Mouse (Mus musculus): ENCODE results near the gene Zpr1.
"Not testable (repeated sequence)": the region's sequence is repeated elsewhere in the genome, so short reads cannot be mapped to it uniquely, and the experiment has no call there.

Zpr1 gene

GRCm38 (mm10) chr9:46261131-46261530 lies 11.7 kb upstream of the Zpr1 start:
- DNase-seq (ENCODE audit: low spot score in 2 of 2) = no peak

- DNase-seq (ENCODE audit: low spot score in 2 of 2) = no peak
Measured at GRCm38 (mm10) chr9:46268343-46268873, 4.5 kb upstream of the Zpr1 start, which contains the start of gene Apoa5. Gene Apoa5, plus strand, starts transcription at chr9:46268633.

GRCm38 (mm10) chr9:46269125-46269524 lies 3.7 kb upstream of the Zpr1 start:
- DNase-seq (ENCODE audit: low spot score in 2 of 2) = no peak

GRCm38 (mm10) chr9:46270782-46271181 lies 2.1 kb upstream of the Zpr1 start:
- DNase-seq (ENCODE audit: low spot score in 2 of 2) = no peak

- DNase-seq (ENCODE audit: low spot score in 2 of 2) = no peak
Measured at GRCm38 (mm10) chr9:46272070-46272469, 794 bp upstream of the Zpr1 start.

- DNase-seq (ENCODE audit: low spot score in 2 of 2) = no peak
Measured at GRCm38 (mm10) chr9:46274494-46274893, 1.6 kb downstream of the Zpr1 start.

- peak; percentile 96 to 99 for DNase-seq (ENCODE audit: low spot score in 2 of 2)
Measured at GRCm38 (mm10) chr9:46282631-46283436, 10.0 kb downstream of the Zpr1 start, which contains the start of gene Bud13. Gene Bud13, plus strand, starts transcription at chr9:46283008.

GRCm38 (mm10) chr9:46298381-46298780 lies 25.5 kb downstream of the Zpr1 start:
- DNase-seq (ENCODE audit: low spot score in 2 of 2) = no peak

- DNase-seq (ENCODE audit: low spot score in 2 of 2) = peak in 1 of 2 experiments; percentile 69
Measured at GRCm38 (mm10) chr9:46302142-46302541, 29.3 kb downstream of the Zpr1 start.

- no peak for DNase-seq (ENCODE audit: low spot score in 2 of 2)
Measured at GRCm38 (mm10) chr9:46309121-46309520, 36.3 kb downstream of the Zpr1 start.

- DNase-seq (ENCODE audit: low spot score in 2 of 2) = peak in 1 of 2 experiments; percentile 76
Measured at GRCm38 (mm10) chr9:46314507-46314906, 41.6 kb downstream of the Zpr1 start.

- no peak for DNase-seq (ENCODE audit: low spot score in 2 of 2)
Measured at GRCm38 (mm10) chr9:46314921-46315320, 42.1 kb downstream of the Zpr1 start.

- DNase-seq (ENCODE audit: low spot score in 2 of 2) = no peak
Measured at GRCm38 (mm10) chr9:46315807-46316365, 43.0 kb downstream of the Zpr1 start.

- no peak for DNase-seq (ENCODE audit: low spot score in 2 of 2)
Measured at GRCm38 (mm10) chr9:46316388-46316787, 43.5 kb downstream of the Zpr1 start.

GRCm38 (mm10) chr9:46316909-46317308 lies 44.0 kb downstream of the Zpr1 start:
- DNase-seq (ENCODE audit: low spot score in 2 of 2) = no peak

GRCm38 (mm10) chr9:46317957-46318356 lies 45.1 kb downstream of the Zpr1 start:
- no peak for DNase-seq (ENCODE audit: low spot score in 2 of 2)

GRCm38 (mm10) chr9:46319886-46320285 lies 47.0 kb downstream of the Zpr1 start, which contains the start of gene 4931429L15Rik:
Gene 4931429L15Rik, minus strand, starts transcription at chr9:46319986.
- DNase-seq (ENCODE audit: low spot score in 2 of 2) = not testable (repeated sequence)

- DNase-seq (ENCODE audit: low spot score in 2 of 2) = no peak
Measured at GRCm38 (mm10) chr9:46320461-46320860, 47.6 kb downstream of the Zpr1 start.

GRCm38 (mm10) chr9:46326694-46327405 lies 54.0 kb downstream of the Zpr1 start:
- no peak for DNase-seq (ENCODE audit: low spot score in 2 of 2)

- DNase-seq (ENCODE audit: low spot score in 2 of 2) = no peak
Measured at GRCm38 (mm10) chr9:46327706-46328571, 55.1 kb downstream of the Zpr1 start.
